Mouse (Mus musculus): ENCODE data around the gene Mast1.

Mast1 gene

GRCm38 (mm10) chr8:84967532-84968304, 30.6 kb upstream of the Mast1 start:
- H3K9me3 ChIP-seq (ENCODE audit: low read length) = no peaks in the 10 kb centered on the region
- peaks cover 55% of the 10 kb centered on the region for H3K4me1 ChIP-seq (replicated peaks; ENCODE audit: low read depth, low read length)
- H3K4me3 ChIP-seq (replicated peaks; ENCODE audit: low read length) = peak overlapping the region; percentile 86; the same call in 1 of the 2 replicates
- TF ChIP-seq CTCF (conservative IDR thresholded peaks at IDR 0.05; ENCODE audit: low read length) (no peak), NANOG (IDR thresholded peaks at IDR 0.05; ENCODE audit: borderline replicate concordance, low read length) (no peak), POU5F1 (IDR thresholded peaks at IDR 0.05; ENCODE audit: borderline replicate concordance, low read length) (no peak)
- H3K36me3 ChIP-seq (ENCODE audit: insufficient read depth, low read length) = peaks cover 44% of the 10 kb centered on the region
- no peaks in the 10 kb centered on the region for H3K27me3 ChIP-seq (ENCODE audit: insufficient read depth, low read length)

DNA sequence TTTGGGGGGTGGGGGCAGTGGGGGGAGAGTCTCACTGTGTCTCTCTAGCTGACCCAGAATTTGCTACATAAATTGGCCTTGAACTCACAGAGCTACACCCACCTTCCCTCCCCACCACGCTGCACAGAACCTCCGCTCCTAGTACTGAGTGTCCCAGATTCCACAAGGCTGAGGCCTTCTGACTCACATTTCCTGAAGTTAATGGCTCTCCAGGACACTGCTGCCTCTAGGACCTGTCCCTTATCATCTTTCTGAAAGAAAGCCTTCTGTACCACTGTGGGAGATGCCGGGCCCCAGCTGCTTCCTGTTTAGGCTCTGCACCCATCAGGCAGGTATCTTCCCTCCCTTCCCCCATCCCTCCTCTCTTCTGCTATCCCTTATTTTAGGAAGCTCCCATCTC, 29.4 kb upstream of the Mast1 start:
- peaks cover 52% of the 10 kb centered on the region for H3K4me1 ChIP-seq (replicated peaks; ENCODE audit: low read depth, low read length)
- no peaks in the 10 kb centered on the region for H3K27me3 ChIP-seq (ENCODE audit: insufficient read depth, low read length)
- peaks cover 44% of the 10 kb centered on the region for H3K36me3 ChIP-seq (ENCODE audit: insufficient read depth, low read length)
- TF ChIP-seq POU5F1 (IDR thresholded peaks at IDR 0.05; ENCODE audit: borderline replicate concordance, low read length) (no peak), NANOG (IDR thresholded peaks at IDR 0.05; ENCODE audit: borderline replicate concordance, low read length) (no peak), CTCF (conservative IDR thresholded peaks at IDR 0.05; ENCODE audit: low read length) (no peak)
- H3K9me3 ChIP-seq (ENCODE audit: low read length) = no peaks in the 10 kb centered on the region
- no peak overlapping the region; the same call in 1 of the 2 replicates for H3K4me3 ChIP-seq (replicated peaks; ENCODE audit: low read length)

DNA sequence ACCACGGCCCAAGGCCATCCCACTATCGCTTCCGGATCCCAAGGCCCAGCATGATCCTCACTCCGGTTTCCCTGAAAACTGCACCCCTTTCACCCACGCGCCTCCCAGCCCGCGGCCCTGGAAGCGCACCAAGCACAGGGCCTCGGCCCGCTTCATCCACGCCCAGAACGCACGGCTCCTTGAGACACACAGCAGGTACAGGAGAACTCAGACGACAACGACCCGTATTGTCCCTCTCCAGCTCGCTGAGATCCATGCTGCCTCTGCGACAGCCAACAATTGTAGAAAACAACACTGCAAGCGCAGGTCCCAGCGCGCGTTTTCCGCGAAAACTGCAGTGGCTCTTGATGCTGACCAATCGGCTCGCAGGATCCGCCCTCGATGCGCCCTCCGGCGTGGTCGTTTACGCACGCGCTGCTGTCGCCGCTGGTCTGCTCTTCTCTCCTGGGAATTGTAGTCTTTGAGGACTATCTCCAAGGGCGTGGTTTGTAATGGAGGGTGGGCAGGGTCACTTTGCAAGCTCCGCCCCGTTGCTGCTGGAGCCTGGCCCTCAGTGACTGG, 28.7 kb upstream of the Mast1 start:
- H3K27me3 ChIP-seq (ENCODE audit: insufficient read depth, low read length) = no peaks in the 10 kb centered on the region
- peak overlapping the region; percentile 92 for H3K4me3 ChIP-seq (replicated peaks; ENCODE audit: low read length)
- TF ChIP-seq POU5F1 (IDR thresholded peaks at IDR 0.05; ENCODE audit: borderline replicate concordance, low read length) = no peak
- no peak for TF ChIP-seq NANOG (IDR thresholded peaks at IDR 0.05; ENCODE audit: borderline replicate concordance, low read length)
- no peak for TF ChIP-seq CTCF (conservative IDR thresholded peaks at IDR 0.05; ENCODE audit: low read length)
- H3K4me1 ChIP-seq (replicated peaks; ENCODE audit: low read depth, low read length) = peaks cover 45% of the 10 kb centered on the region
- H3K36me3 ChIP-seq (ENCODE audit: insufficient read depth, low read length) = peaks cover 44% of the 10 kb centered on the region
- no peaks in the 10 kb centered on the region for H3K9me3 ChIP-seq (ENCODE audit: low read length)

- no peak for TF ChIP-seq CTCF (conservative IDR thresholded peaks at IDR 0.05; ENCODE audit: low read length)
- no peak for TF ChIP-seq NANOG (IDR thresholded peaks at IDR 0.05; ENCODE audit: borderline replicate concordance, low read length)
- TF ChIP-seq POU5F1 (IDR thresholded peaks at IDR 0.05; ENCODE audit: borderline replicate concordance, low read length) = no peak
- no peaks in the 10 kb centered on the region for H3K9me3 ChIP-seq (ENCODE audit: low read length)
Measured at GRCm38 (mm10) chr8:84963952-84964351, 26.8 kb upstream of the Mast1 start.

DNA sequence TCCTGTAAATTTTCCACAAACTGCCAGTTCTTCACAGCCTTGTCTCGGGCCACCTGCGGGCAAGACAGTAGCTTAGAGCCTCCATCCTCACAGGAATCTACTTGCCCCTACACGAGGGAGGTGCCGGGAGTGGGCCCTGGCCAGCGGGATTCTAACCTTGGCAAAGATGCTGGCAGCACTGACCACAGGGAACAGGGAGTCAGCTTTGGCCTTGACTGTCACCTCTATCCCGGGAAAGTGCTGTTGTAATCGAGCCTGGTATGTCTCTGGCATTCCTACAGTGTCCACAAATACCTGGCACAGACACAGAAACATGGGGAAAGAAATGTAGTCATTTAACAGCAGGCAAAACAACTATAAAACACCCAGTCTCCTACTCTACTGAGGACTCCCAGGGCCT, 22.7 kb upstream of the Mast1 start:
- no peaks in the 10 kb centered on the region for H3K9me3 ChIP-seq (ENCODE audit: low read length)
- no peak for TF ChIP-seq NANOG (IDR thresholded peaks at IDR 0.05; ENCODE audit: borderline replicate concordance, low read length)
- TF ChIP-seq CTCF (conservative IDR thresholded peaks at IDR 0.05; ENCODE audit: low read length) = no peak
- peaks cover 26% of the 10 kb centered on the region for H3K4me1 ChIP-seq (replicated peaks; ENCODE audit: low read depth, low read length)
- H3K36me3 ChIP-seq (ENCODE audit: insufficient read depth, low read length) = peaks cover 71% of the 10 kb centered on the region
- H3K27me3 ChIP-seq (ENCODE audit: insufficient read depth, low read length) = no peaks in the 10 kb centered on the region
- H3K4me3 ChIP-seq (replicated peaks; ENCODE audit: low read length) = no peak overlapping the region

More at GRCm38 (mm10) chr8:84963952-84964351, 26.8 kb upstream of the Mast1 start:
- Histone ChIP-seq H3K4me1 (replicated peaks; ENCODE audit: low read depth, low read length) (peaks cover 35% of the 10 kb centered on the region), H3K36me3 (ENCODE audit: insufficient read depth, low read length) (peaks cover 52% of the 10 kb centered on the region), H3K4me3 (replicated peaks; ENCODE audit: low read length) (no peak overlapping the region), H3K27me3 (ENCODE audit: insufficient read depth, low read length) (no peaks in the 10 kb centered on the region)

DNA sequence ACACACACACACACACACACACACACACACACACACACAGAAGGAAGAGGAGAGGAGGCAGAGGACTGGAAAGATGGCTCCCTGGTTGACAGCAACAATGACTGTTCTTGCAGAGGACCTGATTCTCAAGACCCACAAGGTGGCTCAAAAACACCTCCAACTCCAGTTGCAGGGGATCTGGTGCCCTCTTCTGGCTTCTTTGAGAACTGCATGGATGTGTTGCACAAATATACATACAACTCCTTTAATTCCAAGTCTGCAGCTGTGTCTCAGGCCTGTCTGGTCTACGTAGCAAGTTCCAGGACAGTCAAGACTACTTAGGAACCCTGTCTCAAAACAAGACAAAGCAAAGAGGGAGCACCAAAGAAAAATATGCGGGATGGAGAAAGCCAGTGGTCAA, 19.6 kb upstream of the Mast1 start:
- Histone ChIP-seq H3K27me3 (ENCODE audit: insufficient read depth, low read length) (peaks cover 4% of the 10 kb centered on the region; the same call in 1 of the 2 replicates), H3K36me3 (ENCODE audit: insufficient read depth, low read length) (peaks cover 49% of the 10 kb centered on the region), H3K4me3 (replicated peaks; ENCODE audit: low read length) (no peak overlapping the region), H3K9me3 (ENCODE audit: low read length) (no peaks in the 10 kb centered on the region), H3K4me1 (replicated peaks; ENCODE audit: low read depth, low read length) (peaks cover 44% of the 10 kb centered on the region)
- TF ChIP-seq CTCF (conservative IDR thresholded peaks at IDR 0.05; ENCODE audit: low read length) = peak; percentile 93
- no peak for TF ChIP-seq NANOG (IDR thresholded peaks at IDR 0.05; ENCODE audit: borderline replicate concordance, low read length)
- no peak for TF ChIP-seq POU5F1 (IDR thresholded peaks at IDR 0.05; ENCODE audit: borderline replicate concordance, low read length)

DNA sequence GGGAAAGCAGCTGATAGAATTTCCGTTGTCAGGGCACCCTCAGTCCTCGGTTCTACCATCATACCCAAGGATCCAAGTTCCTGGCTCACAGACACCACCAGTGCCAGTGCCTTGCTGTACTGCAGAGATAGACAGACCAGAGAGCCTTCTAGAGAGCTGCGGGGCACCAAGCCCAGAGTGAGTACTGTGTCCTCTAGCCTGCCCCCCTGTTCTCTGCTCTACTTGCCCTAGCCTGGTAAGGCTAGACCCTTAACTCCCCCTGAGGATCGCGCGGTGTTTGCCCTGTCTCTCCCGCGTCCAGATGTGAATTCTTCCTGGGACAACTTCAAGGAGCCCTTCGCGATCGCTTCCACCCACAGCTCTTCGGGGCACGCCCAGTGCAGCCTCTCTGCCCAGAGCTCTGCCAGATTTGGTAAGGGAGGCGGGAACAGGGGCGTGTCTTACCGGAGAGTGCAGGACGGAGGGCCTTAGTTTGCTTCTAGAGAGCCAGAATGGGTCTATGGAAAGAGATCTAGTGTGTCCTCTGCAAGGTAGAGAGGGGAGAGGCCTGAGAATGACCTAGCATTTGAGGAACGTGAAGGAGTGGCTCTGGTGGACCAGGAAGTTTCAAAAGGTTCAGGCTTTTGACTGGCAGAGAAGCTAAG, 15.6 kb upstream of the Mast1 start:
- H3K27me3 ChIP-seq (ENCODE audit: insufficient read depth, low read length) = peaks cover 31% of the 10 kb centered on the region
- no peak for TF ChIP-seq POU5F1 (IDR thresholded peaks at IDR 0.05; ENCODE audit: borderline replicate concordance, low read length)
- no peak for TF ChIP-seq CTCF (conservative IDR thresholded peaks at IDR 0.05; ENCODE audit: low read length)
- no peak for TF ChIP-seq NANOG (IDR thresholded peaks at IDR 0.05; ENCODE audit: borderline replicate concordance, low read length)
- H3K4me1 ChIP-seq (replicated peaks; ENCODE audit: low read depth, low read length) = peaks cover 46% of the 10 kb centered on the region
- peak overlapping the region; percentile 64 for H3K4me3 ChIP-seq (replicated peaks; ENCODE audit: low read length)
- H3K9me3 ChIP-seq (ENCODE audit: low read length) = no peaks in the 10 kb centered on the region
- peaks cover 15% of the 10 kb centered on the region for H3K36me3 ChIP-seq (ENCODE audit: insufficient read depth, low read length)

DNA sequence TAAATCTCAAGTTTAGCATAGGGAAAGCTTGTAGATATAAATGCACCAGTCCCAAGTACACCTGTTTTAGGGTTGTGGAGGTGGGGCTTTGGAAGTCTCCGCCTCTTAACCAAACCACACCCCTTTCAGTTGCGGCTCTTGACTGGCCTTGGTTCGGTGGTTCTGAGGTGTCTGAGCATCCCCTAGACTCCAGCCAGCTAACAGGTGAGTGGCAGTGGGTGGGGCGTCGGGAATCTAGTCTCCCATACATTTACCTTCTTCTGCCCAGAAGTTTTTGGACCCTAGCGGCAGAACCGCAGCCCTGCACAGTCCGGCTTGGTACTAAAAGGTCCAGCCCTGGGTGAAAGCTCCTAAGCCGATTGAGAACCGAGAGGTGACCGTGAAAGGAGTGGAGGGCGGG, 12.6 kb upstream of the Mast1 start:
- no peaks in the 10 kb centered on the region for H3K9me3 ChIP-seq (ENCODE audit: low read length)
- no peaks in the 10 kb centered on the region for H3K36me3 ChIP-seq (ENCODE audit: insufficient read depth, low read length)
- H3K4me1 ChIP-seq (replicated peaks; ENCODE audit: low read depth, low read length) = peaks cover 46% of the 10 kb centered on the region
- peak overlapping the region; percentile 39; the same call in 1 of the 2 replicates for H3K4me3 ChIP-seq (replicated peaks; ENCODE audit: low read length)
- H3K27me3 ChIP-seq (ENCODE audit: insufficient read depth, low read length) = peaks cover 58% of the 10 kb centered on the region
- TF ChIP-seq NANOG (IDR thresholded peaks at IDR 0.05; ENCODE audit: borderline replicate concordance, low read length) (no peak), POU5F1 (IDR thresholded peaks at IDR 0.05; ENCODE audit: borderline replicate concordance, low read length) (no peak), CTCF (conservative IDR thresholded peaks at IDR 0.05; ENCODE audit: low read length) (no peak)

Measured in E14TG2a.4 (cell line).